Mouse (Mus musculus) lung, postnatal 0 days (tissue): ENCODE results near the gene Arpc3. TPM values are rescaled to one million over a fixed set of nuclear protein-coding genes. Genes with fewer than 3 reads are reported as not detected.

Experiments used
- ATAC-seq: fragments of 200-750 bp; cut with Nextera tagmentation; 2 replicates; pipeline ENCODE4 v1.8.0; 2017; ENCODE audit warnings: moderate library complexity
- DNase-seq: peaks from one replicate; pipeline ENCODE4 v3.0.0-alpha.2; 2016; ENCODE audit warnings: low spot score
- H3K27ac ChIP-seq: fragments of 300-500 bp; sonication (generic); 2 replicates; pipeline ENCODE4 v1.5.1; 2014; ENCODE audit warnings: antibody characterized with exemption, mild to moderate bottlenecking, low read length, mixed read lengths
- H3K27me3 ChIP-seq: fragments of 300-500 bp; sonication (generic); replicated peaks from 2 replicates; pipeline ENCODE4 v1.6.1; 2014; ENCODE audit warnings: low read length, mixed read lengths; ENCODE audit not compliant: insufficient read depth
- H3K36me3 ChIP-seq: fragments of 300-500 bp; sonication (generic); 2 replicates; pipeline ENCODE4 v1.6.1; 2014; ENCODE audit warnings: low read length, mixed read lengths; ENCODE audit not compliant: insufficient read depth
- H3K4me1 ChIP-seq: fragments of 300-500 bp; sonication (generic); 2 replicates; pipeline ENCODE4 v1.6.1; 2014; ENCODE audit warnings: antibody characterized with exemption, low read depth, low read length, mixed read lengths; ENCODE audit not compliant: insufficient read depth
- H3K4me2 ChIP-seq: fragments of 300-500 bp; sonication (generic); replicated peaks from 2 replicates; pipeline ENCODE4 v1.6.1; 2014; ENCODE audit warnings: low read depth, mild to moderate bottlenecking, low read length, moderate library complexity, mixed read lengths
- H3K4me3 ChIP-seq: fragments of 300-500 bp; sonication (generic); 2 replicates; pipeline ENCODE4 v1.5.1; 2014; ENCODE audit warnings: low read depth, low read length
- H3K9ac ChIP-seq: fragments of 300-500 bp; sonication (generic); replicated peaks from 2 replicates; pipeline ENCODE4 v1.6.1; 2014; ENCODE audit warnings: low read depth, mild to moderate bottlenecking
- H3K9me3 ChIP-seq: fragments of 300-500 bp; sonication (generic); 2 replicates; pipeline ENCODE4 v1.6.1; 2016; ENCODE audit warnings: low read length, mixed read lengths
- CTCF ChIP-seq: IDR thresholded peaks from 2 replicates; pipeline ENCODE4 v1.5.1; 2016; ENCODE audit warnings: antibody characterized with exemption, mild to moderate bottlenecking
- EP300 ChIP-seq: IDR thresholded peaks from 2 replicates; pipeline ENCODE4 v1.6.1; 2016; ENCODE audit warnings: antibody characterized with exemption, mild to moderate bottlenecking, control low read depth
- WGBS: fragments of 180-500 bp; shearing (Covaris S2); extraction: QIAGEN DNeasy Blood & Tissue Kit; methylation state at CpG from one replicate; pipeline ENCODE4 v1.1.7; 2014; 5-methylcytosine and 5-hydroxymethylcytosine counted together
- polyA plus RNA-seq: library from polyadenylated mRNA; unstranded; fragments of >200 nt; fragmentation: Nextera tagmentation; extraction: Ambion mirVana; gene quantifications from 2 replicates; pipeline ENCODE4 v1.2.1, GENCODE M21; 2015

Arpc3 gene
- polyA plus RNA-seq, 1 experiment from 2014 or later = 169 TPM

DNA sequence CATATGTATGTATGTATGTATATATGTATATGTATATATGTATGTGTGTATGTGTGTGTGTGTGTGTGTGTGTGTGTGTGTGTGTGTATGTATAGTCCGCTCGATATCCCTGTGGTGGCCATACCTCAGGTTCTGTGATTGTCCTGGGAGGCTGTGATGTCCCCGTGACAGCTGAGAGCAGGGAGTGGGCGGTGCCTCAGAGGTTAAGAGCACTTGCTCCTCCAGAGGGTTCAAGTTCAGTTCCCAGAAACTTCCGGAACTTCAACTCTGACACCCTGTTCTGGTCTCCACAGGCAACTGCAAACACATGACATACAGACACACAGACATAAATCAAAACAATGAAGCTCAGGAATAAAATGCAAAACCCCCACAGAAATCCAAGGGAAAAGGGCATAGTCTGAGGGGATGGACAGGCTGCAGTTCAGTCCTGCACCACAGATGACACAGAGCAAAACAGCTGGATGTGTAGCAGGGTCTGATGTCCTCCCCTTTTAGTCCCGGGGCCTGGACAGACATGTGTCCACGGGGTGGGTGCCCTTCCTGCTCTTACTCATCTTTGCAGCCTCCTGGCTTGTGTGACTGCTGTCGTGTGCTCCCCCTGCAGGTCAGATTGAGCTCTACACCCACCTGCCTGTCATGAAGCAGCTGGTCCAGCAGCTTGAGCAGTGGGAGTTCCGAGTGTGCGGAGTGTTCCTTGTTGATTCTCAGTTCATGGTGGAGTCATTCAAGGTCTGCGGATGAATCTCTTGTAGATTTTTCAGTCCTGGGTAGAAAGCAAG, 12.1 kb upstream of the Arpc3 start:
- peaks cover 27% of the 10 kb centered on the region for H3K36me3 ChIP-seq
- DNase-seq (peak; percentile 84), ATAC-seq (peak; percentile 79)

DNA sequence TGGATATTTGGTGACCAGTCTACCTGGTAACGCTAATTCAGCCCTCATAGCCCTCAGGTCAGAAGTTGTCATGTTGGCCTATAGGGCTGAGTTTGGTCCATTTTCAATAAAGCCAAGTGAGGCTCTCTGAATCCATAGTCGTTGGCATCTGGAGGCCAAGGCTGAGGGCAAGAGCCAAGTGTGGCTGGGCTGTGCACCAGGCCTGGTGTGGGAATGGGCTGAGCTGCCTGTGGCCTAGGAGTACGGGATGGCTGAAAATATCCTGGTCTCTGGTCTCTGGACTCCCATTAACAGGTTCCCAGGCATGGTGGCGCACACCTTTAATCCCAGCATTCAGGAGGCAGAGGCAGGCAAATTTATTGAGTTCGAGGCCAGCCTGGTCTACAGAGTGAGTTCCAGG, 1.7 kb upstream of the Arpc3 start:
- Histone ChIP-seq H3K4me1 (peaks cover 3% of the 10 kb centered on the region; the same call in 1 of the 2 replicates), H3K27me3 (no peaks in the 10 kb centered on the region), H3K9me3 (no peaks in the 10 kb centered on the region), H3K36me3 (no peaks in the 10 kb centered on the region), H3K9ac (no peak overlapping the region), H3K4me2 (no peak overlapping the region), H3K4me3 (no peak overlapping the region), H3K27ac (no peak overlapping the region)
- ATAC-seq (no peak), DNase-seq (no peak)
- WGBS = 85% methylated on average over 5 of the region's 5 CpGs
- TF ChIP-seq EP300 (no peak), CTCF (no peak)

More for the DNA sequence above, 12.1 kb upstream of the Arpc3 start:
- Histone ChIP-seq H3K4me1 (no peaks in the 10 kb centered on the region), H3K27ac (no peak overlapping the region), H3K9ac (no peak overlapping the region), H3K4me3 (no peak overlapping the region), H3K4me2 (no peak overlapping the region), H3K27me3 (no peaks in the 10 kb centered on the region), H3K9me3 (no peaks in the 10 kb centered on the region)
- 45% methylated on average over 11 of the region's 11 CpGs for WGBS
- TF ChIP-seq EP300 (no peak), CTCF (peak; percentile 95)

DNA sequence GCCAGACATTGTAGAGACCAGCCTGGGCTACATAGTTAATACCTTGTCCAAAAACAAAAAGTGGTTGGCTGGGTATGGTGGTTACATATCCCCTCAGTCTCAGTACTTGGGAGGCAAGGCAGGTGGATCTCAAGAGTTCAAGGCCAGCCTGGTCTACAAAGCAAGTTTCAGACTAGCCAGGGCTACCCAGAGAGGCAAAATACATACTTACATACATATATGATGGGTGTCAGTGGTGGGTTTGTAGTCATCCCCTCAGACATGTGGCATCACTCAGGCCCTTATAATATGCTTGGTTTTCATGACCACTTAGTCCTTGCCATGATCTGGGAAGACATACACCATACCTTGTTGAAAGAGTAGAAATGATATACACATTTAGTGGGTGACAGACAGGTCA, 1.0 kb upstream of the Arpc3 start:
- H3K27ac ChIP-seq = no peak overlapping the region
- ATAC-seq = no peak
- H3K4me3 ChIP-seq = no peak overlapping the region
- no peaks in the 10 kb centered on the region for H3K9me3 ChIP-seq
- H3K36me3 ChIP-seq = no peaks in the 10 kb centered on the region
- no peak overlapping the region for H3K4me2 ChIP-seq
- no peak for DNase-seq
- no peaks in the 10 kb centered on the region for H3K27me3 ChIP-seq
- TF ChIP-seq EP300 (no peak), CTCF (no peak)
- peaks cover 3% of the 10 kb centered on the region; the same call in 1 of the 2 replicates for H3K4me1 ChIP-seq
- H3K9ac ChIP-seq = no peak overlapping the region

DNA sequence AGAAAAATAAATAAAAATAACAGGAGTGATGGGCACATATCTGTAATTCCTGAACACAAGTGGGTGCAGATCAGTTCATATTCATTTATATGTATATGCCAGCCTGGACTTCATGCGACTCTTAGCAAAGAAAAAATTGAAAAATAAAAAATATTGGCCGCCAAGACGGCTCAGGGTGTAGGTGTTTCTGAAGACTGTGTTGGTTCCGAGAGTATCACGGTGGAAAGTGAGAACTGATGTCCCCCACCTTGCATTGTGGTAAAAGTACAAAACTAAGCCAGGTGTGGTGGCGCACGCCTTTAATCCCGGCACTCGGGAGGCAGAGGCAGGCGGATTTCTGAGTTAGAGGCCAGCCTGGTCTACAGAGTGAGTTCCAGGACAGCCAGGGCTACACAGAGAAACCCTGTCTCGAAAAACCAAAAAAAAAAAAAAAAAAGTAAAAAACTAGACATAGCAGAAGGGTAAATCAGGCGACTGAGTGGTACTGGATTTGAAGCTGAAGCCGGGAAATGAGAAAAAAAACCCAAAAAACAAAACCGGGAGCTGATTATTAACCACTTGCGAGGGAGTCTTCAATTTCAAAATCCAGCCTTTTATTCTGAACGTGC, 396 bp upstream of the Arpc3 start:
- H3K36me3 ChIP-seq = no peaks in the 10 kb centered on the region
- H3K9me3 ChIP-seq = no peaks in the 10 kb centered on the region
- DNase-seq (no peak), ATAC-seq (no peak)
- WGBS = 50% methylated on average over 15 of the region's 16 CpGs
- peak overlapping the region; percentile 70 for H3K4me3 ChIP-seq
- H3K4me1 ChIP-seq = peaks cover 3% of the 10 kb centered on the region; the same call in 1 of the 2 replicates
- TF ChIP-seq CTCF (no peak), EP300 (no peak)
- no peak overlapping the region for H3K4me2 ChIP-seq
- H3K27me3 ChIP-seq = no peaks in the 10 kb centered on the region
- no peak overlapping the region for H3K27ac ChIP-seq
- no peak overlapping the region for H3K9ac ChIP-seq

DNA sequence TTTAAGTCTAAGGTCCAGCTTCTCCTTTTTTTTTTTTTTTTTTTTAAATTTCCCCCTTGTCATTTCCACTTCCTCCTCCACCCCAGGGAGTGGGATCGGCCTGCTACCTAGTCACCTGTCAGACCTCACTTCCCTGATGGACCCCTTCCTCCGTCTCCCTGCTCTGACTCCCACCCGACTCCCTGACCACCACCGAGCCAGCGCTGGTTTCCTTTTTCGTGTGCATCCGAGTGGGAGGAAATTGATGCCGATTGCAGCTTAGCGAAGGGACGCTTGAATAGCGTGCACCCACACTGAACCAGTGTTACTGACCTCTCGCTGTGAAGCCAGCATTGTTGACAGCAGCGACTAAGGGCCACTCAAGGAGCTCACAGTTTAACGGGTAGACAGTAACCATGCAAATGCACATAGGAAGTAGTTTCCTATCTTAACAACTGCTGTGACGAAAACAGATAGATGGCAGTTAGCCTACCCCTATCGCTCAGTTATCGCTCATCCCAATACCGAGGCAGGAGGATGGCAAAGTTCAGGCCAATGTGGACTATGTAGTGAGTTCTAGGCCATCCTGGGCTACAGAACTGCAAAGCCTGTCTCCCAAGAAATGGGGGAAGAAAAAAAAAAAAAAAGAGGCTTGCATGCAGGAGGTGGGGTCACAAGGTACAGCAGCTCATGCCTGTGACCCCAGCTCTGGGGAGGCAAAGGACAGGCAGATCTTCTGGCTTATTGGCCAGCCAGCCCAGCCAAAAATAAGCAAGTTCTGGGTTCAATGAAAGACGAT, 738 bp downstream of the Arpc3 start:
- H3K9me3 ChIP-seq = no peaks in the 10 kb centered on the region
- H3K36me3 ChIP-seq = 0 out of 2 replicates have a peak, but pooled peaks cover 3% of the 10 kb centered on the region
- peaks cover 3% of the 10 kb centered on the region; the same call in 1 of the 2 replicates for H3K4me1 ChIP-seq
- no peaks in the 10 kb centered on the region for H3K27me3 ChIP-seq
- peak overlapping the region; percentile 70 for H3K4me3 ChIP-seq
- DNase-seq = peak; percentile 28
- ATAC-seq = peak; percentile 10
- WGBS = 9% methylated on average over 19 of the region's 19 CpGs
- no peak for TF ChIP-seq EP300
- TF ChIP-seq CTCF = no peak
- H3K9ac ChIP-seq = peak overlapping the region; percentile 83
- peak overlapping the region; percentile 70 for H3K4me2 ChIP-seq
- peak overlapping the region; percentile 77 for H3K27ac ChIP-seq

DNA sequence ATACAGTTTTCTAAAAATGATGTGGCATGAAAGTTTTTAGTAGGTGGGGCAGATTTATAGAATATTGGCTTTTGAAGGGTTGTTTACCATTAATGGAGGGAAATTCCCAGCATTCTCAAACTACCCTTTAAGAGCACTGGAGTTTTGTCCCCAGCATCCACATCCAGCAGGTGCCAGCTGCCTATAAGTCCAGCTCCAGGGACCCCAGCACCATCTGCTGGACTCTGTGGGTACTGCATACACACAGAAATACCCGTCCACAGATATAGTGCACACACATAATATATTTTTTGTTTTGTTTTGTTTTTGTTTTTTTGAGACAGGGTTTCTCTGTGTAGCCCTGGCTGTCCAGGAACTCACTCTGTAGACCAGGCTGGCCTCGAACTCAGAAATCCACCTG, 2.2 kb downstream of the Arpc3 start:
- H3K9ac ChIP-seq = no peak overlapping the region
- H3K4me1 ChIP-seq = peaks cover 3% of the 10 kb centered on the region; the same call in 1 of the 2 replicates
- H3K4me3 ChIP-seq = no peak overlapping the region
- TF ChIP-seq EP300 (no peak), CTCF (peak; percentile 88)
- 58% methylated on average over 2 of the region's 2 CpGs for WGBS
- no peaks in the 10 kb centered on the region for H3K9me3 ChIP-seq
- H3K27ac ChIP-seq = no peak overlapping the region
- no peak overlapping the region for H3K4me2 ChIP-seq
- DNase-seq (peak; percentile 79), ATAC-seq (peak; percentile 34; the same call in 1 of the 2 replicates)
- 0 out of 2 replicates have a peak, but pooled peaks cover 5% of the 10 kb centered on the region for H3K36me3 ChIP-seq
- H3K27me3 ChIP-seq = no peaks in the 10 kb centered on the region
